Mouse (Mus musculus) hindbrain, embryonic 15.5 days (tissue): ENCODE data around the gene Tns3. TPM values are rescaled to one million over a fixed set of nuclear protein-coding genes. Genes with fewer than 3 reads are reported as not detected.

Experiments used
- ATAC-seq: fragments of 200-750 bp; cut with Nextera tagmentation; 2 replicates; pipeline ENCODE4 v1.8.0; 2017; ENCODE audit warnings: low read depth, moderate number of reproducible peaks, moderate TSS enrichment; ENCODE audit not compliant: low FRiP score
- H3K27ac ChIP-seq: fragments of 300-500 bp; sonication (generic); replicated peaks from 2 replicates; pipeline ENCODE4 v1.5.1; 2015; ENCODE audit warnings: mild to moderate bottlenecking, inconsistent platforms
- H3K27me3 ChIP-seq: fragments of 300-500 bp; sonication (generic); 2 replicates; pipeline ENCODE4 v1.6.1; 2015; ENCODE audit warnings: control low read depth, inconsistent platforms
- H3K36me3 ChIP-seq: fragments of 300-500 bp; sonication (generic); 2 replicates; pipeline ENCODE4 v1.6.1; 2015; ENCODE audit warnings: control low read depth, inconsistent platforms
- H3K4me1 ChIP-seq: fragments of 300-500 bp; sonication (generic); replicated peaks from 2 replicates; pipeline ENCODE4 v1.6.1; 2015; ENCODE audit warnings: control low read depth, inconsistent platforms
- H3K4me2 ChIP-seq: fragments of 300-500 bp; sonication (generic); 2 replicates; pipeline ENCODE4 v1.6.1; 2015; ENCODE audit warnings: moderate library complexity, mild to moderate bottlenecking, inconsistent platforms
- H3K4me3 ChIP-seq: fragments of 300-500 bp; sonication (generic); 2 replicates; pipeline ENCODE4 v1.5.1; 2015; ENCODE audit warnings: mild to moderate bottlenecking, inconsistent platforms
- H3K9ac ChIP-seq: fragments of 300-500 bp; sonication (generic); 2 replicates; pipeline ENCODE4 v1.6.1; 2015; ENCODE audit warnings: inconsistent platforms
- H3K9me3 ChIP-seq: fragments of 300-500 bp; sonication (generic); 2 replicates; pipeline ENCODE4 v1.6.1; 2016; ENCODE audit warnings: control low read depth, inconsistent platforms
- WGBS: fragments of 180-500 bp; shearing (Covaris S2); methylation state at CpG from one replicate; pipeline ENCODE4 v1.1.7; 2015; 5-methylcytosine and 5-hydroxymethylcytosine counted together
- polyA plus RNA-seq: library from polyadenylated mRNA; unstranded; fragments of >200 nt; fragmentation: Nextera tagmentation; extraction: Ambion mirVana; gene quantifications from 2 replicates; pipeline ENCODE4 v1.2.1, GENCODE M21; 2015

Tns3 gene
- polyA plus RNA-seq, 1 experiment from 2014 or later, result 7.4 TPM

DNA sequence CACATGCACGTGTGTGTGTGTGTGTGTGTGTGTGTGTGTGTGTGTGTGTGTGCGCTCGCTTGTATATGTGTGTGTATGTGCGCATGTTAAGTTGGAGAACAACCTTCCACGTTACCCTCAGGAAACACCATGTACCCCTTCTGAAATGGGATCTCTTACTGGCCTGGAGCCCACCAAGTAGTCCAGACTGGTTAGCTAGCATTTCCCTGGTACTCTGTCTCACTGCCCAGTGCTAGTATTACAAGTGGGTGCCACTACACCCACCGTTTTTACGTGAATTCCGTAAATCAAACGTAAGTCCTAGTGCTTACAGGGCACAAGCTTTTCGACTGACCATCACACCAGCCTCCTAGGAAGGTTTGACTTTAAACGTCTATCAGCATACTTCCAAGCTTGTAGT, 236.7 kb downstream of the Tns3 start:
- ATAC-seq, result no peak
- H3K4me3 ChIP-seq, result no peak overlapping the region
- WGBS, result 93% methylated on average over 11 of the region's 11 CpGs
- H3K27ac ChIP-seq, result no peak overlapping the region
- H3K4me2 ChIP-seq, result no peak overlapping the region
- H3K4me1 ChIP-seq, result peaks cover 8% of the 10 kb centered on the region
- H3K27me3 ChIP-seq, result no peaks in the 10 kb centered on the region
- H3K9me3 ChIP-seq, result no peaks in the 10 kb centered on the region
- H3K36me3 ChIP-seq, result no peaks in the 10 kb centered on the region
- H3K9ac ChIP-seq, result no peak overlapping the region

DNA sequence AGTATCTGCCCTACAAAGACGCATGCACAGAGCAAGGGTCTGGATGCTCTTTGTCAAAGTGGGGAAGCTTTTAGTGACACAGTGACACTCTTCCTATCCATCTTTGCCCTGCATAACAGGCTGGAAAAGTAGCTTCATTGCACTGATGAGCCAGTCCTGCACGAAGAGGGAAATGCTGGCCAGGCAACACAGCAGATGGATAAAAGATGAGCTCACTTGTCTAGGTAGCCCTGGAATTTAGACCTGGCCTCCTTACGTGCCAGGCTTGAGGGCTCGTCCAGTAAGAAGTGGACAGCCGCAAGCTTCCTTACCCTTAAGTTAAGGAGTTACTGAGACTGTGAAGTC, 239.1 kb downstream of the Tns3 start:
- Histone ChIP-seq H3K4me2 (no peak overlapping the region), H3K27ac (peak overlapping the region; percentile 83; the same call in 1 of the 2 replicates), H3K36me3 (no peaks in the 10 kb centered on the region), H3K27me3 (no peaks in the 10 kb centered on the region), H3K4me1 (peaks cover 8% of the 10 kb centered on the region), H3K4me3 (no peak overlapping the region), H3K9me3 (no peaks in the 10 kb centered on the region), H3K9ac (no peak overlapping the region)
- no peak; the same call in 1 of the 2 replicates for ATAC-seq
- 80% methylated on average over 5 of the region's 5 CpGs for WGBS

DNA sequence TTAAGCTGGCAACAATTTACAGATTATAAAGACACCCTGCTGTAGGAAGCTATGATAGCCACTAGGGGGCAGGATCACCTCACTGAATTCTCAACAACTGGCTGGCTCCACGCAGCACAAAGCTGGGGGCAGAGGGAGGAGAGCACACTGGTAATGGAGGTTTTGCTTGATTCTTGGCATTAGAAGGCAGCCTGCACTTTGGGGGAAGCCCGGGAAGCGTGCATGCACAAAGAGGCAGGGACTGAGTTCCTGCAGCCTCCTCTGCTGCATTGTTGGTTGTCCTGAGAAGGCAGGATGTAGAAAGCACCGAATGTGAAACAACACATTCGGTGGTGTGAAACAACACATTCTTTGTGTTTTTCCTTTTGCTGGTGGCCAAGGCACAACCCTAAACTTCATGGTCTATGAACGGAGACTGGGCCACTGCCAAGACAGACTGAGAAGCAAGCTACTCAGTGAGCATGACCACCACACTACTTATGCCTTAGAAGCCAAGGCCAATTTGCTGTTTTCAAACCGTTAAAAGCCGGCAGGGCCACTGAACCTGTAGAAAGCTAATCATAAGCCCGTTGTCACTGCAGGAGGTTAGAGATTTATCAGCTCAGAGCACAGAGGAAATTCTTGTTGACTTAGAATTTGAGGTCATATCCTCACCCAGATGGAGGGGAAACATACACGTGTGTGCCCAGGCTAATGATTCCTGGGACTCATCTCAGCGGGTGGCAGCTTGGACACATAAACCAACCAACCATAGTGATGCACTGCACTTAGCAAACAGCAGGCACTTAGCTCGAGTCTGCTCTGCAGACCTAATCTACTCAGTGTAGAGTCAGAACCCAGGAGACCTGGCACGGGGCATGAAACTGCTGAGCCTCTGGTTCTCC, 239.8 kb downstream of the Tns3 start:
- 26% methylated on average over 13 of the region's 13 CpGs for WGBS
- Histone ChIP-seq H3K4me1 (peaks cover 8% of the 10 kb centered on the region), H3K4me3 (no peak overlapping the region), H3K27me3 (no peaks in the 10 kb centered on the region), H3K4me2 (peak overlapping the region; percentile 36; the same call in 1 of the 2 replicates), H3K9ac (no peak overlapping the region), H3K9me3 (no peaks in the 10 kb centered on the region), H3K36me3 (no peaks in the 10 kb centered on the region), H3K27ac (peak overlapping the region; percentile 83)
- ATAC-seq, result peak; percentile 94

GRCm38 (mm10) chr11:8405225-8405899, 259.0 kb downstream of the Tns3 start:
- no peak overlapping the region for H3K9ac ChIP-seq
- 29% methylated on average over 18 of the region's 18 CpGs for WGBS
- H3K36me3 ChIP-seq, result no peaks in the 10 kb centered on the region
- peak; percentile 93 for ATAC-seq
- no peak overlapping the region for H3K4me2 ChIP-seq
- H3K27me3 ChIP-seq, result no peaks in the 10 kb centered on the region
- no peaks in the 10 kb centered on the region for H3K9me3 ChIP-seq
- no peaks in the 10 kb centered on the region for H3K4me1 ChIP-seq
- H3K27ac ChIP-seq, result no peak overlapping the region
- H3K4me3 ChIP-seq, result no peak overlapping the region

DNA sequence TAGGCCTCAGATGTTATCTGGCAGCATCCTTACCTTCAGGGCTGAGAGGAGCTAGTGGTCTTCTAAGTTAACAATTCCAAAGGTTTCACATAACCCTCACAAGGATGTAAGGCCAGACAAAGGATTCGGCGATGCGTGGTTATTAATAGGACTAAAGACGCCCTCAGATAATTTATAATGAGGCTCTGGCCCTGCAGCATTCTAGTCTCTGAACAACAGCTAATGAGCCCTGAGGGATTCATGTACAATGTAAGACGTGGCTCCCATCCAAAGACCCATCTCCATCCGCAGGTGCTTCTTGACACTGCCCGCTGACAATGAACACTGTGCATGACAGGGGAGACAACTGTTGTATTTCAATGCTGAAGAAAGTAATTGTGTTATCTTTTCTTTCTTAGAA, 263.0 kb downstream of the Tns3 start:
- Histone ChIP-seq H3K27me3 (no peaks in the 10 kb centered on the region), H3K9ac (no peak overlapping the region), H3K36me3 (no peaks in the 10 kb centered on the region), H3K4me2 (no peak overlapping the region), H3K4me1 (no peaks in the 10 kb centered on the region), H3K4me3 (no peak overlapping the region), H3K9me3 (no peaks in the 10 kb centered on the region), H3K27ac (no peak overlapping the region)
- 53% methylated on average over 7 of the region's 7 CpGs for WGBS
- ATAC-seq, result no peak

- no peaks in the 10 kb centered on the region for H3K4me1 ChIP-seq
- no peaks in the 10 kb centered on the region for H3K9me3 ChIP-seq
- no peak overlapping the region for H3K4me2 ChIP-seq
- H3K36me3 ChIP-seq, result no peaks in the 10 kb centered on the region
- WGBS, result 82% methylated on average over 7 of the region's 7 CpGs
- no peak for ATAC-seq
- no peak overlapping the region for H3K4me3 ChIP-seq
- H3K9ac ChIP-seq, result no peak overlapping the region
- no peak overlapping the region for H3K27ac ChIP-seq
- no peaks in the 10 kb centered on the region for H3K27me3 ChIP-seq
Measured at GRCm38 (mm10) chr11:8396329-8396728, 268.0 kb downstream of the Tns3 start.

- no peak for ATAC-seq
- no peaks in the 10 kb centered on the region for H3K4me1 ChIP-seq
Measured at GRCm38 (mm10) chr11:8391564-8391963, 272.8 kb downstream of the Tns3 start.

DNA sequence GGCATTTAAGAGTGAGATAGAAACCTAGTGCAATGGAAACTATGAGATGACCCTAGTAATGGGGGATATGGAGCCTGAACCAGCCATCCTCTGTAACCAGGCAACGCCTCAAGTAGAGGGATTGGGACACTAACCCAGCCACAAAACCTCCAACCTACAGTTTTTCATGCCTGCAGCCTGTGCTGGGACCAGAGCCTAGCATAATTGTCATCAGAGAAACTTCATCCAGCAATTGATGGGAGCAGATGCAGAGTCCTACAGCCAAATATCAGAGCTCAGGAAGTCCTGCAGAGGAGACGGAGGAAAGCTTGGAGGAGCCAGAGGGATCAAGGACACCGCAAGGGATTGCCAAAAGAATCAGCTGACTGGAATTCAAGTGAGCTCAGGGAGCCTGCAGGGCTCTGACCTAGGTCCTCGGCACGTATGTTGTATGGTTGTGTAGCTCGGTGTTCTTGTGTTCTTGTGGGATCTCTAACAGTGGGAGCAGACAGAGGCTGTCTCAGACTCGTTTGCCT, 278.4 kb downstream of the Tns3 start:
- no peak for ATAC-seq
- Histone ChIP-seq H3K9ac (no peak overlapping the region), H3K36me3 (no peaks in the 10 kb centered on the region), H3K4me3 (no peak overlapping the region), H3K27me3 (no peaks in the 10 kb centered on the region), H3K4me2 (no peak overlapping the region), H3K27ac (no peak overlapping the region), H3K9me3 (no peaks in the 10 kb centered on the region), H3K4me1 (no peaks in the 10 kb centered on the region)
- WGBS, result 81% methylated on average over 7 of the region's 7 CpGs

More at GRCm38 (mm10) chr11:8391564-8391963, 272.8 kb downstream of the Tns3 start:
- Histone ChIP-seq H3K4me3 (no peak overlapping the region), H3K4me2 (no peak overlapping the region), H3K36me3 (no peaks in the 10 kb centered on the region), H3K27me3 (no peaks in the 10 kb centered on the region), H3K9ac (no peak overlapping the region), H3K9me3 (no peaks in the 10 kb centered on the region), H3K27ac (no peak overlapping the region)
- WGBS, result 85% methylated on average over 5 of the region's 5 CpGs
